Mouse (Mus musculus): Measurements from ENCODE around the gene Gm11037.

Gm11037 gene

DNA sequence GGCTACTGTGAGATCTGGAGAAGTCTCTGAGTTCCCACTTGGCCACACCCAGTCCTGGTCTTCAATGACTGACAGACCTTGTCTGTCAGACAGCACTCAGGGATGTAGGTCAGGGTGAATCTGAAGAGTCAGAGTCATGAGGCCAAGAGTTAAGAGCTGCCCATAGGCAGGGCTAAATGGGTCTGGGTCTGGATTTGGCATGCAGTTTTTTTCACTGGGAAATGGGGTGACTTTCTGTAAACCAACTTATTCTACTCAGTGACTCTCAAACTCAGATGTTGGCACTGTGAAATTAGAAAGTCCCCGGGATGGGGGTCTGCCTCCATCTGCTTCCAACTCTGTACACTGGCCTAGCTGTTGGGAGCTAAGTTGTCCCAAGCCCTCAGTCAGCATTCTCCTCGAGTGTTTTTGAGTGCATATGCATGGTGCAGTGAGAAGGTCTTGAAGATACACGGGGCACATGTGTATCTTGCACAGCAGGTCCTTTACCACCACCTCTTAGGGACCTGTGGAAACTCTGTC is 4.6 kb upstream of the Gm11037 start:
- no peak for DNase-seq (ENCODE audit: low spot score)

GRCm38 (mm10) chr2:131129836-131130235 is 3.5 kb upstream of the Gm11037 start:
- no peak for DNase-seq (ENCODE audit: low spot score)

DNA sequence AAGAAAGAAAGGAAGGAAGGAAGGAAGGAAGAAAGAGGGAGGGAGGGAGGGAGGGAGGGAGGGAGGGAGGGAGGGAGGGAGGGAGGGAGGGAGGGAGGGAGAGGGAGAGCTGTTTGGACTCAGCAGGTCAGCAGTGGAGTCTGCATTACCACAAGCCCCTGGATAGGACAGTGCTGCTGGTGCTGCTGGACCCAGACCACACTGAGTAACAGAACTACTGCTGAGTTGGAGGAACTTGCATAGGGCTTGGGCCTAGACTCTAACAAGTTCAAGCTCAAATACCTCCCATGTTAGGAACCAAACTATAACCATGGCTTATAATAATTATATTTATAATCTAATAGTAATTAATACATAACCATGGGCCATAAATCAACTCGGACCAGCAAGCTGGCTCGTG is 2.4 kb upstream of the Gm11037 start:
- no peak for DNase-seq (ENCODE audit: low spot score)

DNA sequence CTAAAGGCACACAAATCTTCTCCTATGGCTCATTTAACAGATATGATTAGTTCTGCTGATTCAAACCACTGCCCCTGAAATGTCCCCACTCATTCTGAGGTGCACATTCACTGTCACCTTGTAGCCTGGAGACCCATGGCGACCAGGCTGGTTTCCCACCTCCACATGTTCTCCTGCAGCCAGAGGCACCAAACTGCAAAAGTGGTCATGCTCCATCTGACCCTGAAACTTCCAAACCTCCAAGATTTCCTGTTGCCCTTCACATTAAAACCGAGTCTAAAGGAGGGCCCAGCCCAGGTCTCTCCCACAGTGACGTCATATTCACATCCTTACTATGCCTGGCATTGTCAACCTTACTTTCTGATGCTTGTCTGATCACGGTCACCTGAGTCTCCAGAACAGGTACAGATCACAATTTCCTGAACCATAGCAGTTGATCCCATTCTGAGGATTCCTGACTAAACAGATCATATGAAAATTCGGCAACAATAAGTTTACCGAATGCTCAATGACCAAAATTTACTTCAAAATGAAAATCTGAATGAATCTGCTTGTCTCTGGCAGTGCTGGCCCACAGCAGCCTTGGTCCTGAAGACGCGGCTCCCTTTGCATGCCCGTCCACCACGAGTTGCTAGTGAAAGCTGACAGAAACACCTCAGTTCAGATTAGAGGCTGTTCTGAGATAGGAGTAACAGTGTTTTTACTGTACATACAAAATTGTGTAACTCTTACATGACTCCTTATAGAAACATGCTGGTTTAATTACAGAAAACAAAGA is 997 bp upstream of the Gm11037 start:
- DNase-seq (ENCODE audit: low spot score) = no peak

DNA sequence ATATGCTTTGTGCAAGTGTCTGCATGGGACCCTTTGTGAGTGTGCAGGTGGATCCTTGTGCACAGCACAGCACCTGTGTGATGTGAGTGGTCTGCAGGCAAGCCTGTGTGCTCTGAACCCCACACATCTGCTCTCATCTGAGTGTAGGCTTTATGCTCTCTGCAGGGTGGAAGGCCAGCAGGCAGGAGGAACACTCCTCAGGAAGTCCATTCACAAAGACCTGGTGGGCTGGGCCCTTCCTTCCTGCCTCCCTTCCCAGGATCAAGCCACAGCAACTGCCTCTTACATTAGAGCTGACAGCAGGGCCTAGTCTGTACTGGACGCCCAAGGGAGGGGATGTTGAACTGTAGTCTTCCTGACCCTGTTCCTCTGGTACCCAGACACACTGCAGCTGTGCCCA is 1.1 kb downstream of the Gm11037 start:
- no peak for DNase-seq (ENCODE audit: low spot score)

GRCm38 (mm10) chr2:131134826-131135400 is 1.6 kb downstream of the Gm11037 start:
- no peak for DNase-seq (ENCODE audit: low spot score)

DNA sequence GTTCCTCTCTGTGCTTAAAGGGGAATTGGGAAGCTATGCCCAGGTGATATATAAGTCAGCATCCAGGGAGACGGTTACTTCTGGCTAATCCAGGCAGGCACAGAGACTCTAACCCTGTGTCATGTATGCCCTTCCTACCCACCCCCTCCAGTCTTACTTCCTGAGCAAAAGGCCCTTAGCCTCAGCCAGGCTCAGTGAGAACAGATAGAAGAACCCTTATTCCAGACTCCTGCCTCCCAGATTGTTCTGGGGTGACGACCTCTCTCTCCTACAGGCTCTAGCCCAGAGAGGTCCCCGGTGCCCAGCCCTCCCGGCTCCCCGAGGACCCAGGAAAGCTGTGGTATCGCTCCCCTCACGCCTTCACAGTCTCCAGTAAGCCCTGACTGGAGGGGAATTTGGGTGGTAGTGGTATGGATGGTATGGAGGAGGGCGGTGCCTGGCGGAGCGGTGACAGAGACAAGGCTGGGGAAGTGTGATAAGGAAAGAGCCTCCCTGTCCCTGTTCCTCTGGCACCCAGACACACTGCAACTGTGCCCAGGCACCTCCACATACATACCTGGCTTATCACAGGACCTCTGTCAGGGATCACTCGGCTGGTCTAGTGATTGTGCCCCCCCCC is 2.3 kb downstream of the Gm11037 start:
- DNase-seq (ENCODE audit: low spot score) = no peak

GRCm38 (mm10) chr2:131138296-131138695 is 5.0 kb downstream of the Gm11037 start:
- no peak for DNase-seq (ENCODE audit: low spot score)

GRCm38 (mm10) chr2:131138760-131139159 is 5.5 kb downstream of the Gm11037 start:
- DNase-seq (ENCODE audit: low spot score) = no peak

GRCm38 (mm10) chr2:131139287-131139686 is 6.0 kb downstream of the Gm11037 start:
- no peak for DNase-seq (ENCODE audit: low spot score)

GRCm38 (mm10) chr2:131139886-131140532 is 6.7 kb downstream of the Gm11037 start:
- no peak for DNase-seq (ENCODE audit: low spot score)

DNA sequence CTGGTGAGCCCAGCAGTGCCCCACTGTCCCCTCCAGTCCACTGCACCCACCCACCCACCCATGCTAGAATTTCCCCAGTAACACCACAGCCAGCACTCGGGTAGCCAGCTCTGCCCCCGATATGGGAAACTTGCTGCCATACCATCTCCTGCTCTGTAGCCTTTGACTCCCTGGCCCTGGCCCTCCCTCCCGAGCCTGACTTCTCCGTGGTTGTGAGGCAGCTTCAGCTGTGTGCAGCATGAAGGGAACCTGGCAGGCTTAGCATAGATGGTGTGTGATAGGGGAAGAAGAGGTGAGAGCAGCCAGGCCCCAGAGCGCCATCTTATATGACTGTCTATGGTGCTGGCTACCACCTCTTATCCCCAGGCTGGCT is 7.2 kb downstream of the Gm11037 start:
- no peak for DNase-seq (ENCODE audit: low spot score)

GRCm38 (mm10) chr2:131141336-131141986 is 8.2 kb downstream of the Gm11037 start:
- DNase-seq (ENCODE audit: low spot score) = no peak

GRCm38 (mm10) chr2:131142592-131142991 is 9.3 kb downstream of the Gm11037 start:
- DNase-seq (ENCODE audit: low spot score) = peak; percentile 75

GRCm38 (mm10) chr2:131143007-131143780 is 9.9 kb downstream of the Gm11037 start:
- DNase-seq (ENCODE audit: low spot score) = no peak

DNA sequence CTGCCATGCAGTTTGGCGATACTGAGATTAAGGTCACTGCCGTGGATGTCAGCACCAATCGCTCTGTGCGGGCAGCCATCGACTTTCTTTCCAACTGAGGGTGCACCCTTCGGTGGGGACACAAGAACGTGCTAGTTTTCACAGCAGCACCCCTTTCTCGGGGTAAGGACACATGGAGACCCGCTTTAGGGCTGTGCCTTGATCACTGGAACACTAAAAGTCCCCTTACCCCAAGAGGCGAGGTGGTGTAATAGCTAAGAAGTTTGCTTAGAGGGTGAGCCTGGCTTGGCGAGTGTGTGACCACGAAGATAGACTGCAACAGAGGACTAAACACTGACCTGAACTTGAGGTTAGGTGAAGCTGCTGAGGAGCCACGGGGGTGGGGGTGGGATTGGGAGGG is 11.8 kb downstream of the Gm11037 start:
- DNase-seq (ENCODE audit: low spot score) = no peak

DNA sequence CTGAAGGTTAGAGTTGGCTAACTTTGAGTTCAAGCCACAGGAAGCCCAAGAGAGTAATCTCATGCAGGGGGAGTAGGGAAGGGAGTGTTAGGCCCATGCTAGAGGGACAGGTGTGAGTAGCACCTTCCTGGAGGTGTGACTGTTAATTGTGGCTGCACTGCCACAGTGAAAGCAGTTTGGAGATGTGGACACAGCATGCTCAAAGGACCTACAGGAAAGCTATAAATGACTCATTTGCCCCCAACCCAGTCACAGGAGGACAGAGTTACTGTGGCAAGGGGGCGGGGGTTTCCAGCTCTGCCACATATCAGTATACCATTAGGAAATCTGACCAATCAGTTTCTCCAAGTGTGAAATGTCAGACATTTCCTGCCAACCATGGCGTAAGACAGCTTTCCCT is 12.2 kb downstream of the Gm11037 start:
- no peak for DNase-seq (ENCODE audit: low spot score)

GRCm38 (mm10) chr2:131146193-131147042 is 13.1 kb downstream of the Gm11037 start:
- no peak for DNase-seq (ENCODE audit: low spot score)

DNA sequence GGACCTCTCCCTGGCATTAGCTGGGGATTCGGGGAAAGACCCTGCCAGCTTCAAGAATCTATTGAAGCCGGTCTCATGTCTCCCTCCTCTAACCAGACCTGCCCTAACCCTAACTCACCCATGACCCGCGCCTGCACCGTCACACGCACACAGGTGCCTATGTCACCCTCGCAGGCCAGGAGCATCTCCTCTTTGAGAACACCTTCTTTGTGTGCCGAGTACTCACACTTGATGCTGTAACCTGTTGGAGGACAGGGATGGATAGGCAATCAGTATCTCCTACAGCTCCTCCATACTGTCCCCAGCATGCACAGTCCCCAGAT is 13.7 kb downstream of the Gm11037 start:
- no peak for DNase-seq (ENCODE audit: low spot score)

All from retina, embryonic 14.5 days (tissue).